8 mouse cellular contexts compared by ENCODE assay signal in the genomic region with DNA sequence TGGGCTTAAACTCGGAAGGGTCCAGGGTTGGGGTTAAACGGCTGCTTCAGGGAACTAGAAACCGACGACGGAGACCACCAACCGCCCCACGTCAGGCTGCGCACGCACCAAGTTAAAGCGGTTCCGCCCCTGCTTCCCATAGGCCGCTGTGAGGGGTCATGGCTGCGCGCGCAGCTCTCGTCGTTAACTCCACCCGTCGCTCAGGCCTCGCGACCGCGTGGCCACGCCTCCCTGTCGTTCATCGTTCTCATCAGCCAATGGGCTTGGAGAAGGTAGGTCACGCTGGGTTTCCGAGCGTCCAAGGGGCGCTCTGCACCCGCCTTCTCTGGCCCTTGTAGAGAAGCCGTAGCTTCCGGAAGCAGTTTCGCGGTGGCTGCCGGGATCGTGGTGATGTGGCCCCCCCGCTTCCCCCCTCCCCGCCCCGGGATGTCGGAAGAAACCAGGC. TPM values are rescaled to one million over a fixed set of nuclear protein-coding genes. Genes with fewer than 3 reads are reported as not detected.
A peak's percentile ranks its signal among the peaks of the same experiment; 100 is the strongest.
DNase-seq lines count a peak whose midpoint lies in the region; ATAC-seq lines count a peak whose summit lies in the region.

Swi5 (minus strand) TSS at position 153 of the 445 bp plus-strand sequence.

- H3K36me3 ChIP-seq in hindbrain, embryonic 11.5 days (ENCODE audit: control insufficient read depth, insufficient read depth, low read length), result no peaks in the 10 kb centered on the region

- H3K9me3 ChIP-seq in hindbrain, embryonic 11.5 days (ENCODE audit: control insufficient read depth, low read length), result no peaks in the 10 kb centered on the region

- H3K9ac ChIP-seq in hindbrain, embryonic 11.5 days (ENCODE audit: low read depth, low read length), result peak within 1 kb of the TSS; percentile 90

- H3K27ac ChIP-seq in hindbrain, embryonic 11.5 days (ENCODE audit: low read depth, low read length), result peak within 1 kb of the TSS; percentile 67

- H3K27me3 ChIP-seq in hindbrain, embryonic 11.5 days (ENCODE audit: control insufficient read depth, insufficient read depth, low read length), result no peaks in the 10 kb centered on the region

- peak; percentile 100 for DNase-seq in Muller cell, postnatal 12 days (ENCODE audit: inconsistent ontology term)
- peak; percentile 99 for DNase-seq in cerebellum, adult 9-11 months
- DNase-seq in frontal cortex, adult 2 months (ENCODE audit: extremely low spot score in 1 of 2, low spot score in 1 of 2), result peak; percentile 94 to 97
- peak; percentile 100 for DNase-seq in hindbrain, embryonic 11.5 days (ENCODE audit: low spot score)
- peak; percentile 97 for DNase-seq in layer of hippocampus, postnatal 10 days (ENCODE audit: low spot score in 2 of 2)
- DNase-seq in lung, postnatal 10 days, result peak; percentile 99
- DNase-seq in ovary, postnatal 36 days (ENCODE audit: low spot score), result peak; percentile 98
- DNase-seq in thymus, postnatal 25 days, result peak; percentile 96

- H3K4me3 ChIP-seq in hindbrain, embryonic 11.5 days (ENCODE audit: low read depth, low read length), result peak within 1 kb of the TSS; percentile 98

- H3K4me2 ChIP-seq in hindbrain, embryonic 11.5 days (replicated peaks; ENCODE audit: low read depth, low read length), result peak within 1 kb of the TSS; percentile 82

- WGBS in hindbrain, embryonic 11.5 days, result under 1% methylated on average over 41 of the region's 41 CpGs

- H3K4me1 ChIP-seq in hindbrain, embryonic 11.5 days (replicated peaks; ENCODE audit: control insufficient read depth, insufficient read depth, low read length), result no peaks in the 10 kb centered on the region

- peak; percentile 99 for ATAC-seq in hindbrain, embryonic 11.5 days (ENCODE audit: low FRiP score)

RNA-seq across cellular contexts. Expression of gene Swi5, which starts in this region (rescaled TPM):
- 267 and 274 TPM in 2 replicates for polyA plus RNA-seq in frontal cortex, adult 2 months (2012; rRNA removed)
- polyA plus RNA-seq in hindbrain, embryonic 11.5 days (2014; fragmentation: Nextera tagmentation; extraction: Ambion mirVana), result 185 and 378 TPM in 2 replicates
- 100 to 1,000 TPM; 237 to 239 TPM for total RNA-seq in layer of hippocampus, postnatal 10 days (2021)

Comparison
In these comparisons a context has a peak if more than half of its experiments do, and no peak if none do; other contexts are left out.
1. Peak in every context shown above with its lines: DNase-seq, ATAC-seq, H3K4me3 ChIP-seq and H3K27ac ChIP-seq.